Mouse (Mus musculus) erythroblast, embryonic 14.5 days (primary cell): ENCODE data around the gene Tmem243.
"Not testable (repeated sequence)": the region's sequence is repeated elsewhere in the genome, so short reads cannot be mapped to it uniquely, and the experiment has no call there.

Experiments used
- GATA1 ChIP-seq: IDR thresholded peaks from 2 replicates; pipeline ENCODE4 v1.6.1; 2012; ENCODE audit warnings: low read length, inconsistent platforms, mixed read lengths
- TAL1 ChIP-seq: IDR thresholded peaks from 3 replicates; pipeline ENCODE4 v1.6.1; 2012; ENCODE audit warnings: low read length, inconsistent platforms, mixed read lengths

GRCm38 (mm10) chr5:9165151-9165550 is 64.7 kb downstream of the Tmem243 start:
- not testable (repeated sequence) for TF ChIP-seq TAL1, GATA1
